Mouse (Mus musculus) neural tube, embryonic 13.5 days (tissue): ENCODE measurements around the gene Lman2l. TPM values are rescaled to one million over a fixed set of nuclear protein-coding genes. Genes with fewer than 3 reads are reported as not detected.

Experiments
- ATAC-seq: fragments of 200-750 bp; cut with Nextera tagmentation; 2 replicates; pipeline ENCODE4 v1.8.0; 2017; ENCODE audit warnings: low read depth, mild to moderate bottlenecking, moderate TSS enrichment, moderate library complexity
- H3K27ac ChIP-seq: fragments of 300-500 bp; sonication (generic); replicated peaks from 2 replicates; pipeline ENCODE4 v1.5.1; 2015; ENCODE audit warnings: moderate library complexity, mild to moderate bottlenecking, inconsistent platforms
- H3K27me3 ChIP-seq: fragments of 300-500 bp; sonication (generic); 2 replicates; pipeline ENCODE4 v1.6.1; 2015; ENCODE audit warnings: mild to moderate bottlenecking, inconsistent platforms
- H3K36me3 ChIP-seq: fragments of 300-500 bp; sonication (generic); 2 replicates; pipeline ENCODE4 v1.6.1; 2015; ENCODE audit warnings: mild to moderate bottlenecking, inconsistent platforms
- H3K4me1 ChIP-seq: fragments of 300-500 bp; sonication (generic); replicated peaks from 2 replicates; pipeline ENCODE4 v1.6.1; 2015; ENCODE audit warnings: inconsistent platforms
- H3K4me2 ChIP-seq: fragments of 300-500 bp; sonication (generic); 2 replicates; pipeline ENCODE4 v1.6.1; 2015; ENCODE audit warnings: inconsistent platforms, mild to moderate bottlenecking, moderate library complexity
- H3K4me3 ChIP-seq: fragments of 300-500 bp; sonication (generic); 2 replicates; pipeline ENCODE4 v1.5.1; 2015; ENCODE audit warnings: mild to moderate bottlenecking, inconsistent platforms
- H3K9ac ChIP-seq: fragments of 300-500 bp; sonication (generic); 2 replicates; pipeline ENCODE4 v1.6.1; 2015; ENCODE audit warnings: moderate library complexity, mild to moderate bottlenecking, inconsistent platforms
- H3K9me3 ChIP-seq: fragments of 300-500 bp; sonication (generic); 2 replicates; pipeline ENCODE4 v1.6.1; 2016; ENCODE audit warnings: inconsistent platforms
- WGBS: fragments of 180-500 bp; shearing (Covaris S2); methylation state at CpG from one replicate; pipeline ENCODE4 v1.1.7; 2015; 5-methylcytosine and 5-hydroxymethylcytosine counted together
- polyA plus RNA-seq: library from polyadenylated mRNA; unstranded; fragments of >200 nt; fragmentation: Nextera tagmentation; extraction: Ambion mirVana; gene quantifications from 2 replicates; pipeline ENCODE4 v1.2.1, GENCODE M21; 2015

Gene Lman2l
- polyA plus RNA-seq, 1 experiment from 2014 or later: 74.6 TPM

- Histone ChIP-seq H3K27ac (no peak overlapping the region), H3K9ac (no peak overlapping the region)
- 70% methylated on average over 4 of the region's 4 CpGs for WGBS
Measured at GRCm38 (mm10) chr1:36379582-36379981, 65.5 kb downstream of the Lman2l start.

GRCm38 (mm10) chr1:36378880-36379279 is 66.2 kb downstream of the Lman2l start:
- Histone ChIP-seq H3K9ac (no peak overlapping the region), H3K36me3 (no peaks in the 10 kb centered on the region), H3K27me3 (no peaks in the 10 kb centered on the region), H3K4me1 (no peaks in the 10 kb centered on the region), H3K27ac (no peak overlapping the region), H3K4me2 (no peak overlapping the region), H3K9me3 (no peaks in the 10 kb centered on the region), H3K4me3 (no peak overlapping the region)
- no peak for ATAC-seq
- WGBS: 81% methylated on average over 6 of the region's 6 CpGs

More at GRCm38 (mm10) chr1:36379582-36379981, 65.5 kb downstream of the Lman2l start:
- no peak overlapping the region for H3K4me2 ChIP-seq
- no peak overlapping the region for H3K4me3 ChIP-seq
- no peaks in the 10 kb centered on the region for H3K4me1 ChIP-seq
- no peaks in the 10 kb centered on the region for H3K27me3 ChIP-seq
- ATAC-seq: no peak
- H3K9me3 ChIP-seq: no peaks in the 10 kb centered on the region
- no peaks in the 10 kb centered on the region for H3K36me3 ChIP-seq

GRCm38 (mm10) chr1:36371934-36372845 is 72.9 kb downstream of the Lman2l start, which contains the start of gene Fer1l5:
Gene Fer1l5, plus strand, starts transcription at chr1:36372291.
- Histone ChIP-seq H3K9me3 (no peaks in the 10 kb centered on the region), H3K4me2 (no peak within 1 kb of the TSS), H3K4me1 (peaks cover 12% of the 10 kb centered on the region), H3K4me3 (no peak within 1 kb of the TSS), H3K27ac (no peak within 1 kb of the TSS), H3K9ac (no peak within 1 kb of the TSS), H3K36me3 (no peaks in the 10 kb centered on the region), H3K27me3 (no peaks in the 10 kb centered on the region)
- no peak for ATAC-seq
- WGBS: 85% methylated on average over 10 of the region's 10 CpGs

GRCm38 (mm10) chr1:36370918-36371317 is 74.2 kb downstream of the Lman2l start:
- WGBS: 83% methylated on average over 6 of the region's 6 CpGs
- Histone ChIP-seq H3K4me1 (peaks cover 18% of the 10 kb centered on the region), H3K36me3 (peaks cover 3% of the 10 kb centered on the region; the same call in 1 of the 2 replicates), H3K4me3 (no peak overlapping the region), H3K9ac (no peak overlapping the region), H3K4me2 (no peak overlapping the region), H3K9me3 (no peaks in the 10 kb centered on the region), H3K27ac (no peak overlapping the region), H3K27me3 (no peaks in the 10 kb centered on the region)
- ATAC-seq: no peak

Other genes with a start within 250 kb of the Lman2l start
- gene Uggt1, start 200.6 kb downstream of the Lman2l start, polyA plus RNA-seq: 47.1 and 52.0 TPM in 2 replicates
- gene Neurl3, start 170.6 kb downstream of the Lman2l start, polyA plus RNA-seq: 1.0 TPM in 2 replicates
- gene Arid5a, start 137.5 kb downstream of the Lman2l start, polyA plus RNA-seq: 4.4 and 5.0 TPM in 2 replicates
- 34.8 and 36.3 TPM in 2 replicates for gene Kansl3, start 76.1 kb downstream of the Lman2l start, polyA plus RNA-seq
- 2.5 and 2.7 TPM in 2 replicates for gene Fer1l5, start 73.0 kb downstream of the Lman2l start, polyA plus RNA-seq
- gene Cnnm4, start 26.3 kb upstream of the Lman2l start, polyA plus RNA-seq: 9.3 and 10.3 TPM in 2 replicates
- 3.4 and 4.2 TPM in 2 replicates for gene Cnnm3, start 66.6 kb upstream of the Lman2l start, polyA plus RNA-seq
- gene Ankrd23, start 91.6 kb upstream of the Lman2l start, polyA plus RNA-seq: 19.0 and 19.2 TPM in 2 replicates
- 0.32 and 1.9 TPM in 2 replicates for gene Gm42417, start 94.2 kb upstream of the Lman2l start, polyA plus RNA-seq
- 23.8 and 26.2 TPM in 2 replicates for gene Ankrd39, start 102.2 kb upstream of the Lman2l start, polyA plus RNA-seq
- 23.4 and 25.2 TPM in 2 replicates for gene Sema4c, start 113.1 kb upstream of the Lman2l start, polyA plus RNA-seq
- 0.24 TPM in 1 of 2 replicates, not detected in the other for gene Fam178b, start 237.9 kb upstream of the Lman2l start, polyA plus RNA-seq
- 697 and 709 TPM in 2 replicates for gene Cox5b, start 246.2 kb upstream of the Lman2l start, polyA plus RNA-seq